ENCODE assay signal across 24 mouse cellular contexts in genomic region chr2:141556747-141557146, GRCm38 (mm10).
DNase-seq lines count a peak whose midpoint lies in the region; ATAC-seq and TF ChIP-seq lines count a peak whose summit lies in the region.
"Had no signal": no experiment of that assay in that cellular context is flagged by ENCODE, and none has a peak within 500 bp of the region (broad histone marks: within the 10 kb centered on the region; RNA-seq: fewer than 3 reads in every experiment).

No protein-coding gene starts in this region.

- no peak for TF ChIP-seq CTCF in lung, adult 2 months (IDR thresholded peaks at IDR 0.05; ENCODE audit: insufficient read depth, low read length)

- H3K9me3 ChIP-seq in limb, embryonic 12.5 days = no peaks in the 10 kb centered on the region
- H3K9me3 ChIP-seq in limb, embryonic 15.5 days = no peaks in the 10 kb centered on the region
- H3K9me3 ChIP-seq: forebrain, embryonic 10.5 days; forebrain, embryonic 13.5 days; hindbrain, embryonic 12.5 days had no signal

- ATAC-seq in limb, embryonic 12.5 days (ENCODE audit: insufficient number of reproducible peaks, insufficient read depth, low FRiP score, low TSS enrichment, low read depth) = peak; percentile 87; the same call in 1 of the 2 replicates
- ATAC-seq in limb, embryonic 15.5 days (ENCODE audit: insufficient number of reproducible peaks, low FRiP score, low TSS enrichment, low read depth) = peak; percentile 58; the same call in 1 of the 2 replicates
- ATAC-seq: activated CD4-positive, CD25-positive, alpha-beta regulatory T cell, adult 4 months; forebrain, embryonic 13.5 days; forebrain, embryonic 16.5 days; hindbrain, embryonic 16.5 days; inflammation-experienced regulatory T-cells, adult 6 months had no signal

- WGBS in limb, embryonic 12.5 days = 13% methylated on average over 2 of the region's 2 CpGs
- WGBS in limb, embryonic 15.5 days = 20% methylated on average over 2 of the region's 2 CpGs
- 57% methylated on average over 2 of the region's 2 CpGs for WGBS in lung, adult 2 months

- H3K4me3 ChIP-seq in limb, embryonic 12.5 days (replicated peaks) = no peak overlapping the region
- no peak overlapping the region for H3K4me3 ChIP-seq in limb, embryonic 15.5 days
- no peak overlapping the region for H3K4me3 ChIP-seq in lung, adult 2 months (replicated peaks; ENCODE audit: extremely low read depth, low read depth, low read length)
- H3K4me3 ChIP-seq: forebrain, embryonic 10.5 days; forebrain, embryonic 13.5 days; gastrocnemius, adult 2 months; hindbrain, embryonic 12.5 days had no signal

- no peaks in the 10 kb centered on the region for H3K36me3 ChIP-seq in limb, embryonic 12.5 days
- H3K36me3 ChIP-seq in limb, embryonic 15.5 days = no peaks in the 10 kb centered on the region
- H3K36me3 ChIP-seq: forebrain, embryonic 10.5 days; hindbrain, embryonic 12.5 days had no signal

- DNase-seq in embryo, embryonic 10.5 days (ENCODE audit: low spot score) = peak; percentile 9
- no peak for DNase-seq in embryo, embryonic 9.5 days (ENCODE audit: extremely low spot score)
- DNase-seq in embryo, embryonic 11.5 days (ENCODE audit: low read depth, low spot score) = peak; percentile 9
- DNase-seq in right cerebral cortex, adult 18-20 months = no peak
- no peak for DNase-seq in thymus, postnatal 10 days (ENCODE audit: low spot score in 2 of 2)
- DNase-seq in lung, adult 2 months = no peak
- DNase-seq: adrenal gland, adult 8-10 months; adrenal gland, postnatal 25 days; cerebellum, adult 11-12 months; cerebellum, adult 8-10 months; cerebellum, postnatal 14 days; gastrocnemius, adult 2 months; gastrocnemius, postnatal 14 days; heart, adult 11 months had no signal

- peaks cover 24% of the 10 kb centered on the region for H3K4me1 ChIP-seq in limb, embryonic 12.5 days (replicated peaks)
- H3K4me1 ChIP-seq in limb, embryonic 15.5 days = peaks cover 8% of the 10 kb centered on the region; the same call in 1 of the 2 replicates
- H3K4me1 ChIP-seq in lung, adult 2 months (ENCODE audit: control insufficient read depth, insufficient read depth, low read length) = no peaks in the 10 kb centered on the region
- H3K4me1 ChIP-seq: hindbrain, embryonic 12.5 days had no signal

- no peak overlapping the region for H3K9ac ChIP-seq in limb, embryonic 12.5 days (replicated peaks)
- H3K9ac ChIP-seq in limb, embryonic 15.5 days = no peak overlapping the region
- H3K9ac ChIP-seq: forebrain, embryonic 13.5 days; hindbrain, embryonic 12.5 days had no signal

- no peak overlapping the region for H3K4me2 ChIP-seq in limb, embryonic 12.5 days
- H3K4me2 ChIP-seq in limb, embryonic 15.5 days = no peak overlapping the region
- H3K4me2 ChIP-seq: forebrain, embryonic 13.5 days; heart, embryonic 11.5 days; hindbrain, embryonic 12.5 days had no signal

- peaks cover 3% of the 10 kb centered on the region; the same call in 1 of the 2 replicates for H3K27me3 ChIP-seq in limb, embryonic 12.5 days
- no peaks in the 10 kb centered on the region; the same call in 1 of the 2 replicates for H3K27me3 ChIP-seq in limb, embryonic 15.5 days
- H3K27me3 ChIP-seq: forebrain, embryonic 13.5 days; hindbrain, embryonic 12.5 days had no signal

- TF ChIP-seq POLR2A in lung, adult 2 months (IDR thresholded peaks at IDR 0.05; ENCODE audit: borderline replicate concordance, extremely low read depth, low read depth, low read length) = no peak

- H3K27ac ChIP-seq in limb, embryonic 12.5 days = no peak overlapping the region
- H3K27ac ChIP-seq in limb, embryonic 15.5 days = no peak overlapping the region
- H3K27ac ChIP-seq: forebrain, embryonic 10.5 days; forebrain, embryonic 13.5 days; gastrocnemius, adult 2 months; hindbrain, embryonic 12.5 days had no signal

Comparison
In these comparisons a context has a peak if more than half of its experiments do, and no peak if none do; other contexts are left out.
1. DNase-seq: peak in embryo, embryonic 10.5 days (single experiment) and embryo, embryonic 11.5 days (single experiment); none in embryo, embryonic 9.5 days (single experiment), right cerebral cortex, adult 18-20 months (single experiment), thymus, postnatal 10 days (0 of 2) and lung, adult 2 months (single experiment).